Comparison of ENCODE assay signal across 12 mouse cellular contexts in genomic region chrX:95442261-95442660, GRCm38 (mm10). TPM values are rescaled to one million over a fixed set of nuclear protein-coding genes. Genes with fewer than 3 reads are reported as not detected.
A peak's percentile ranks its signal among the peaks of the same experiment; 100 is the strongest.
DNase-seq lines count a peak whose midpoint lies in the region; ATAC-seq lines count a peak whose summit lies in the region.
"Had no signal": no experiment of that assay in that cellular context is flagged by ENCODE, and none has a peak within 500 bp of the region (broad histone marks: within the 10 kb centered on the region; RNA-seq: fewer than 3 reads in every experiment).

No protein-coding gene starts in this region.

- DNase-seq in heart, postnatal 36 days, result no peak
- no peak for DNase-seq in neural tube, embryonic 10.5 days (ENCODE audit: extremely low spot score, low spot score)
- no peak for DNase-seq in midbrain, embryonic 10.5 days (ENCODE audit: low spot score)
- no peak for DNase-seq in cerebellum, adult 9-10 months
- no peak for DNase-seq in c-Kit-positive CD71-positive TER-119-positive erythroid progenitor cells, embryonic 14.5 days (ENCODE audit: low spot score)
- DNase-seq: gastrocnemius, postnatal 25 days; kidney, adult 8-10 months; lung, postnatal 36 days; thymus, postnatal 4 days had no signal

- H3K27ac ChIP-seq in heart, embryonic 12.5 days (ENCODE audit: poor library complexity, severe bottlenecking), result no peak overlapping the region
- no peak overlapping the region for H3K27ac ChIP-seq in neural tube, embryonic 12.5 days
- no peak overlapping the region for H3K27ac ChIP-seq in midbrain, embryonic 10.5 days (replicated peaks)
- H3K27ac ChIP-seq: limb, embryonic 15.5 days had no signal

- intact Hi-C loops in heart, postnatal 36 days (cut with DNase I), result loop anchor here (5.0 to 10.0 kb wide), 3 partner anchors 215 to 417 kb away; partner anchors contain the start of genes Spin4 and Zc4h2

- H3K4me1 ChIP-seq in heart, embryonic 12.5 days (replicated peaks), result peaks cover 21% of the 10 kb centered on the region
- H3K4me1 ChIP-seq in neural tube, embryonic 12.5 days, result no peaks in the 10 kb centered on the region
- H3K4me1 ChIP-seq in midbrain, embryonic 10.5 days, result peaks cover 26% of the 10 kb centered on the region

- H3K9ac ChIP-seq in heart, embryonic 12.5 days, result no peak overlapping the region
- H3K9ac ChIP-seq in neural tube, embryonic 12.5 days, result no peak overlapping the region
- H3K9ac ChIP-seq: limb, embryonic 15.5 days had no signal

- H3K27me3 ChIP-seq in heart, embryonic 12.5 days (replicated peaks), result no peaks in the 10 kb centered on the region
- no peaks in the 10 kb centered on the region for H3K27me3 ChIP-seq in neural tube, embryonic 12.5 days (replicated peaks)
- no peaks in the 10 kb centered on the region for H3K27me3 ChIP-seq in midbrain, embryonic 10.5 days (ENCODE audit: low read depth, poor library complexity, severe bottlenecking)

- no peak for ATAC-seq in heart, embryonic 12.5 days (ENCODE audit: insufficient number of reproducible peaks, low FRiP score)
- no peak for ATAC-seq in neural tube, embryonic 12.5 days (ENCODE audit: low FRiP score, low read depth)

- H3K4me2 ChIP-seq in heart, embryonic 12.5 days, result peak overlapping the region; percentile 30
- H3K4me2 ChIP-seq in neural tube, embryonic 12.5 days (replicated peaks), result peak overlapping the region; percentile 60
- H3K4me2 ChIP-seq: limb, embryonic 15.5 days had no signal

- no peak overlapping the region for H3K4me3 ChIP-seq in heart, embryonic 12.5 days
- H3K4me3 ChIP-seq in neural tube, embryonic 12.5 days, result no peak overlapping the region
- peak overlapping the region; percentile 63; the same call in 1 of the 2 replicates for H3K4me3 ChIP-seq in midbrain, embryonic 10.5 days
- H3K4me3 ChIP-seq: limb, embryonic 15.5 days had no signal

- no peaks in the 10 kb centered on the region for H3K9me3 ChIP-seq in heart, embryonic 12.5 days (replicated peaks)
- no peaks in the 10 kb centered on the region for H3K9me3 ChIP-seq in neural tube, embryonic 12.5 days
- H3K9me3 ChIP-seq in midbrain, embryonic 10.5 days (replicated peaks), result no peaks in the 10 kb centered on the region
- H3K9me3 ChIP-seq: limb, embryonic 15.5 days had no signal

- H3K36me3 ChIP-seq in heart, embryonic 12.5 days, result peaks cover 3% of the 10 kb centered on the region; the same call in 1 of the 2 replicates
- H3K36me3 ChIP-seq in neural tube, embryonic 12.5 days, result no peaks in the 10 kb centered on the region
- peaks cover 8% of the 10 kb centered on the region for H3K36me3 ChIP-seq in midbrain, embryonic 10.5 days
- H3K36me3 ChIP-seq: limb, embryonic 15.5 days had no signal

- WGBS in heart, embryonic 12.5 days, result 50% methylated on average over 1 of the region's 1 CpGs
- WGBS in neural tube, embryonic 12.5 days, result 76% methylated on average over 1 of the region's 1 CpGs
- WGBS in midbrain, embryonic 10.5 days, result 56% methylated on average over 1 of the region's 1 CpGs

RNA-seq across cellular contexts. Expression of gene Amer1, which starts 2.4 kb away (rescaled TPM):
- 7.8 and 7.9 TPM in 2 replicates for polyA plus RNA-seq in heart, embryonic 12.5 days (2016; fragmentation: Nextera tagmentation; extraction: Ambion mirVana)
- total RNA-seq in heart, postnatal 36 days (2021), result 1 to 10 TPM; 4.6 to 6.5 TPM
- polyA plus RNA-seq in neural tube, embryonic 12.5 days (2016; fragmentation: Nextera tagmentation; extraction: Ambion mirVana), result 11.5 and 12.6 TPM in 2 replicates
- 10.4 and 10.7 TPM in 2 replicates for polyA plus RNA-seq in midbrain, embryonic 10.5 days (2016; fragmentation: Nextera tagmentation; extraction: Ambion mirVana)
